Mouse (Mus musculus) lung, adult 2 months (tissue): ENCODE results near the gene Arfgap3.

ENCODE experiments used
- CTCF ChIP-seq: fragments of 200-500 bp; IDR thresholded peaks from 2 replicates; pipeline ENCODE4 v1.5.1; 2011; ENCODE audit warnings: mild to moderate bottlenecking, low read length, control low read depth; ENCODE audit not compliant: insufficient read depth
- POLR2A ChIP-seq: fragments of 200-500 bp; IDR thresholded peaks from 2 replicates; pipeline ENCODE4 v1.6.1; 2011; ENCODE audit warnings: low read depth, mild to moderate bottlenecking, control low read depth, low read length, borderline replicate concordance; ENCODE audit errors: extremely low read depth

GRCm38 (mm10) chr15:83392722-83393121 lies 42.7 kb upstream of the Arfgap3 start:
- TF ChIP-seq CTCF (no peak), POLR2A (no peak)
